Mouse (Mus musculus): Measurements from ENCODE around the gene Dnmbp. TPM values are rescaled to one million over a fixed set of nuclear protein-coding genes. Genes with fewer than 3 reads are reported as not detected.

Gene Dnmbp
- polyA plus RNA-seq, 1 experiment from 2014 or later = 8.4 TPM

GRCm38 (mm10) chr19:43919841-43920240, 20.1 kb downstream of the Dnmbp start:
- no peaks in the 10 kb centered on the region for H3K9me3 ChIP-seq (ENCODE audit: control insufficient read depth, low read length)
- H3K4me3 ChIP-seq (ENCODE audit: low read depth, low read length) = no peak overlapping the region
- no peak for ATAC-seq (ENCODE audit: low read depth)
- no peak overlapping the region for H3K9ac ChIP-seq (replicated peaks; ENCODE audit: low read depth, low read length)
- H3K4me2 ChIP-seq (ENCODE audit: low read depth, low read length) = no peak overlapping the region
- H3K4me1 ChIP-seq (ENCODE audit: control insufficient read depth, insufficient read depth, low read length) = no peaks in the 10 kb centered on the region
- H3K27ac ChIP-seq (ENCODE audit: low read depth, low read length) = no peak overlapping the region
- no peaks in the 10 kb centered on the region for H3K36me3 ChIP-seq (ENCODE audit: control insufficient read depth, insufficient read depth, low read length)
- 93% methylated on average over 4 of the region's 4 CpGs for WGBS
- no peaks in the 10 kb centered on the region for H3K27me3 ChIP-seq (ENCODE audit: control insufficient read depth, insufficient read depth, low read length)

GRCm38 (mm10) chr19:43918834-43919233, 21.2 kb downstream of the Dnmbp start:
- Histone ChIP-seq H3K4me1 (ENCODE audit: control insufficient read depth, insufficient read depth, low read length) (no peaks in the 10 kb centered on the region), H3K36me3 (ENCODE audit: control insufficient read depth, insufficient read depth, low read length) (no peaks in the 10 kb centered on the region), H3K4me3 (ENCODE audit: low read depth, low read length) (no peak overlapping the region), H3K9me3 (ENCODE audit: control insufficient read depth, low read length) (no peaks in the 10 kb centered on the region), H3K27ac (ENCODE audit: low read depth, low read length) (no peak overlapping the region), H3K27me3 (ENCODE audit: control insufficient read depth, insufficient read depth, low read length) (no peaks in the 10 kb centered on the region), H3K9ac (replicated peaks; ENCODE audit: low read depth, low read length) (no peak overlapping the region), H3K4me2 (ENCODE audit: low read depth, low read length) (no peak overlapping the region)
- no peak for ATAC-seq (ENCODE audit: low read depth)
- WGBS = 83% methylated on average over 3 of the region's 3 CpGs

- no peaks in the 10 kb centered on the region for H3K27me3 ChIP-seq (ENCODE audit: control insufficient read depth, insufficient read depth, low read length)
- no peak overlapping the region for H3K27ac ChIP-seq (ENCODE audit: low read depth, low read length)
- WGBS = 80% methylated on average over 6 of the region's 6 CpGs
- H3K4me3 ChIP-seq (ENCODE audit: low read depth, low read length) = no peak overlapping the region
- no peaks in the 10 kb centered on the region for H3K4me1 ChIP-seq (ENCODE audit: control insufficient read depth, insufficient read depth, low read length)
- H3K9me3 ChIP-seq (ENCODE audit: control insufficient read depth, low read length) = no peaks in the 10 kb centered on the region
- H3K9ac ChIP-seq (replicated peaks; ENCODE audit: low read depth, low read length) = no peak overlapping the region
- H3K36me3 ChIP-seq (ENCODE audit: control insufficient read depth, insufficient read depth, low read length) = no peaks in the 10 kb centered on the region
- ATAC-seq (ENCODE audit: low read depth) = no peak
- H3K4me2 ChIP-seq (ENCODE audit: low read depth, low read length) = no peak overlapping the region
These were observed 22.2 kb downstream of the Dnmbp start for GRCm38 (mm10) chr19:43917763-43918162.

GRCm38 (mm10) chr19:43917406-43917691, 22.6 kb downstream of the Dnmbp start:
- no peaks in the 10 kb centered on the region for H3K4me1 ChIP-seq (ENCODE audit: control insufficient read depth, insufficient read depth, low read length)
- ATAC-seq (ENCODE audit: low read depth) = no peak
- 81% methylated on average over 2 of the region's 2 CpGs for WGBS
- H3K36me3 ChIP-seq (ENCODE audit: control insufficient read depth, insufficient read depth, low read length) = no peaks in the 10 kb centered on the region
- H3K27me3 ChIP-seq (ENCODE audit: control insufficient read depth, insufficient read depth, low read length) = no peaks in the 10 kb centered on the region
- H3K9me3 ChIP-seq (ENCODE audit: control insufficient read depth, low read length) = no peaks in the 10 kb centered on the region
- H3K4me3 ChIP-seq (ENCODE audit: low read depth, low read length) = no peak overlapping the region
- H3K27ac ChIP-seq (ENCODE audit: low read depth, low read length) = no peak overlapping the region
- no peak overlapping the region for H3K4me2 ChIP-seq (ENCODE audit: low read depth, low read length)
- H3K9ac ChIP-seq (replicated peaks; ENCODE audit: low read depth, low read length) = no peak overlapping the region

GRCm38 (mm10) chr19:43916586-43917405, 23.2 kb downstream of the Dnmbp start:
- Histone ChIP-seq H3K27ac (ENCODE audit: low read depth, low read length) (no peak overlapping the region), H3K27me3 (ENCODE audit: control insufficient read depth, insufficient read depth, low read length) (no peaks in the 10 kb centered on the region), H3K4me3 (ENCODE audit: low read depth, low read length) (no peak overlapping the region), H3K9me3 (ENCODE audit: control insufficient read depth, low read length) (no peaks in the 10 kb centered on the region), H3K4me1 (ENCODE audit: control insufficient read depth, insufficient read depth, low read length) (no peaks in the 10 kb centered on the region), H3K9ac (replicated peaks; ENCODE audit: low read depth, low read length) (no peak overlapping the region), H3K4me2 (ENCODE audit: low read depth, low read length) (no peak overlapping the region), H3K36me3 (ENCODE audit: control insufficient read depth, insufficient read depth, low read length) (no peaks in the 10 kb centered on the region)
- 69% methylated on average over 21 of the region's 21 CpGs for WGBS
- no peak for ATAC-seq (ENCODE audit: low read depth)

GRCm38 (mm10) chr19:43915431-43915830, 24.6 kb downstream of the Dnmbp start:
- ATAC-seq (ENCODE audit: low read depth) = no peak
- WGBS = 83% methylated on average over 9 of the region's 9 CpGs
- H3K9ac ChIP-seq (replicated peaks; ENCODE audit: low read depth, low read length) = no peak overlapping the region
- no peaks in the 10 kb centered on the region for H3K4me1 ChIP-seq (ENCODE audit: control insufficient read depth, insufficient read depth, low read length)
- no peaks in the 10 kb centered on the region for H3K27me3 ChIP-seq (ENCODE audit: control insufficient read depth, insufficient read depth, low read length)
- H3K4me3 ChIP-seq (ENCODE audit: low read depth, low read length) = no peak overlapping the region
- H3K27ac ChIP-seq (ENCODE audit: low read depth, low read length) = no peak overlapping the region
- H3K4me2 ChIP-seq (ENCODE audit: low read depth, low read length) = no peak overlapping the region
- no peaks in the 10 kb centered on the region for H3K9me3 ChIP-seq (ENCODE audit: control insufficient read depth, low read length)
- H3K36me3 ChIP-seq (ENCODE audit: control insufficient read depth, insufficient read depth, low read length) = no peaks in the 10 kb centered on the region

- Histone ChIP-seq H3K27me3 (ENCODE audit: control insufficient read depth, insufficient read depth, low read length) (no peaks in the 10 kb centered on the region), H3K27ac (ENCODE audit: low read depth, low read length) (no peak overlapping the region), H3K4me2 (ENCODE audit: low read depth, low read length) (no peak overlapping the region), H3K4me3 (ENCODE audit: low read depth, low read length) (no peak overlapping the region), H3K36me3 (ENCODE audit: control insufficient read depth, insufficient read depth, low read length) (no peaks in the 10 kb centered on the region), H3K4me1 (ENCODE audit: control insufficient read depth, insufficient read depth, low read length) (no peaks in the 10 kb centered on the region), H3K9me3 (ENCODE audit: control insufficient read depth, low read length) (no peaks in the 10 kb centered on the region), H3K9ac (replicated peaks; ENCODE audit: low read depth, low read length) (no peak overlapping the region)
- no peak for ATAC-seq (ENCODE audit: low read depth)
- 93% methylated on average over 9 of the region's 9 CpGs for WGBS
These were observed 25.0 kb downstream of the Dnmbp start for GRCm38 (mm10) chr19:43914986-43915385.

- Histone ChIP-seq H3K4me2 (ENCODE audit: low read depth, low read length) (no peak overlapping the region), H3K36me3 (ENCODE audit: control insufficient read depth, insufficient read depth, low read length) (no peaks in the 10 kb centered on the region), H3K4me1 (ENCODE audit: control insufficient read depth, insufficient read depth, low read length) (no peaks in the 10 kb centered on the region), H3K9ac (replicated peaks; ENCODE audit: low read depth, low read length) (no peak overlapping the region), H3K27ac (ENCODE audit: low read depth, low read length) (no peak overlapping the region), H3K27me3 (ENCODE audit: control insufficient read depth, insufficient read depth, low read length) (no peaks in the 10 kb centered on the region), H3K9me3 (ENCODE audit: control insufficient read depth, low read length) (no peaks in the 10 kb centered on the region), H3K4me3 (ENCODE audit: low read depth, low read length) (no peak overlapping the region)
- ATAC-seq (ENCODE audit: low read depth) = no peak
- 92% methylated on average over 4 of the region's 4 CpGs for WGBS
These were observed 27.1 kb downstream of the Dnmbp start for GRCm38 (mm10) chr19:43912775-43913486.

GRCm38 (mm10) chr19:43906492-43906891, 33.5 kb downstream of the Dnmbp start:
- 94% methylated on average over 7 of the region's 7 CpGs for WGBS
- Histone ChIP-seq H3K4me3 (ENCODE audit: low read depth, low read length) (no peak overlapping the region), H3K9ac (replicated peaks; ENCODE audit: low read depth, low read length) (no peak overlapping the region), H3K4me2 (ENCODE audit: low read depth, low read length) (no peak overlapping the region), H3K9me3 (ENCODE audit: control insufficient read depth, low read length) (no peaks in the 10 kb centered on the region), H3K4me1 (ENCODE audit: control insufficient read depth, insufficient read depth, low read length) (no peaks in the 10 kb centered on the region), H3K36me3 (ENCODE audit: control insufficient read depth, insufficient read depth, low read length) (peaks cover 4% of the 10 kb centered on the region; the same call in 1 of the 2 replicates), H3K27ac (ENCODE audit: low read depth, low read length) (no peak overlapping the region), H3K27me3 (ENCODE audit: control insufficient read depth, insufficient read depth, low read length) (no peaks in the 10 kb centered on the region)
- ATAC-seq (ENCODE audit: low read depth) = no peak

Measured in neural tube, embryonic 14.5 days (tissue).